ENCODE assay signal across 20 mouse cellular contexts in genomic region chr8:54416691-54417090, GRCm38 (mm10).
"Had no signal": no experiment of that assay in that cellular context is flagged by ENCODE, and none has a peak within 500 bp of the region (broad histone marks: within the 10 kb centered on the region; RNA-seq: fewer than 3 reads in every experiment).

No protein-coding gene starts in this region.

- DNase-seq: liver, postnatal 0 days; lung, adult 2 months; lung, postnatal 14 days; lung, postnatal 36 days; midbrain, embryonic 14.5 days; retina, postnatal 1 day; right cerebral cortex, postnatal 25 days; right cerebral cortex, postnatal 4 days; spleen, adult 18-20 months; thymus, adult 2 months; thymus, postnatal 25 days; thymus, postnatal 4 days had no signal

- H3K27ac ChIP-seq: liver, embryonic 15.5 days; lung, embryonic 15.5 days; macrophage; midbrain, embryonic 10.5 days; midbrain, embryonic 12.5 days; neural tube, embryonic 13.5 days; neural tube, embryonic 15.5 days had no signal

- H3K4me3 ChIP-seq: liver, embryonic 15.5 days; lung, embryonic 15.5 days; midbrain, embryonic 10.5 days; midbrain, embryonic 12.5 days; myocyte; neural tube, embryonic 13.5 days; neural tube, embryonic 15.5 days had no signal
